Mouse (Mus musculus) inflammation-experienced regulatory T-cells (primary cell): ENCODE measurements around the gene Olfr293. TPM values are rescaled to one million over a fixed set of nuclear protein-coding genes. Genes with fewer than 3 reads are reported as not detected.

ENCODE experiments used
- polyA plus RNA-seq, 2 experiments: library from polyadenylated mRNA; unstranded; fragments of 100-300 nt; shearing (Covaris generic); gene quantifications; one replicate each; pipeline ENCODE4 v1.2.1; 2017

Olfr293 gene
- not detected for polyA plus RNA-seq

GRCm38 (mm10) chr7:86648761-86649160, at the start of gene Olfr293:
Gene Olfr293, plus strand, starts transcription at chr7:86649061.

DNA sequence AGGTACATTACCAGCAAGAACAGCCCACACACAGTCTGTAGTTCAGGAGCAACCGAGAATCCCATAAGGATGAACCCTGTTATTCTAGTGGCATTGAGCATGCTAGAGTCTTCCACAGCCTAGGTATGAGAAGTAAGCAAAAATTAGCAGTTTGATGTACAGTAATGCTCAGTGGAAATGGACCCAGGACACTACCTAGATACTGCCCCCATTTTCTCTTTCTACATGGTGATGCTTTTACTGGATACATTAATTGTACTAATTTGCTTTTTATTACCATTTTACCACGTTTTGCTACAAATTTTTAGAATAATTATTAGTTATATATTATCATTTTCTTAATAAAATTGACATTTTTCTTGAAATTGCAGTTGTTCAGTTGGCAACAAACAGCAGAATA, 32.3 kb upstream of the Olfr293 start, which contains the start of gene Olfr294:
Gene Olfr294, minus strand, starts transcription at position 101 of the 400 bp plus-strand sequence.

GRCm38 (mm10) chr7:86688030-86688429, 39.2 kb downstream of the Olfr293 start, which contains the start of gene Olfr292:
Gene Olfr292, plus strand, starts transcription at chr7:86688330.

Other genes with a start within 250 kb of the Olfr293 start
- gene Olfr301, start 245.2 kb upstream of the Olfr293 start, polyA plus RNA-seq = not detected
- gene Olfr299, start 189.1 kb upstream of the Olfr293 start, polyA plus RNA-seq = under 1 TPM in 1 of 2 experiments, not detected in 1; 0.07 TPM
- not detected for gene Olfr298, start 156.6 kb upstream of the Olfr293 start, polyA plus RNA-seq
- gene Olfr297, start 129.1 kb upstream of the Olfr293 start, polyA plus RNA-seq = not detected
- under 1 TPM; 0.16 to 0.22 TPM for gene Olfr295, start 65.2 kb upstream of the Olfr293 start, polyA plus RNA-seq
- not detected for gene Olfr294, start 32.4 kb upstream of the Olfr293 start, polyA plus RNA-seq
- not detected for gene Olfr292, start 39.3 kb downstream of the Olfr293 start, polyA plus RNA-seq
- gene Folh1, start 126.9 kb downstream of the Olfr293 start, polyA plus RNA-seq = under 1 TPM in 1 of 2 experiments, not detected in 1; 0.20 TPM
- under 1 TPM; 0.31 to 0.83 TPM for gene Vmn2r77, start 146.0 kb downstream of the Olfr293 start, polyA plus RNA-seq